Mouse (Mus musculus) limb, embryonic 12.5 days (tissue): Measurements from ENCODE around the gene Fbxl14. TPM values are rescaled to one million over a fixed set of nuclear protein-coding genes. Genes with fewer than 3 reads are reported as not detected.

Experiments
- ATAC-seq: fragments of 200-750 bp; cut with Nextera tagmentation; 2 replicates; pipeline ENCODE4 v1.8.0; 2017; ENCODE audit warnings: low read depth, moderate TSS enrichment; ENCODE audit not compliant: insufficient number of reproducible peaks, insufficient read depth, low FRiP score, low TSS enrichment
- H3K27ac ChIP-seq: fragments of 300-500 bp; sonication (generic); 2 replicates; pipeline ENCODE4 v1.5.1; 2016; ENCODE audit warnings: mild to moderate bottlenecking, moderate library complexity
- H3K27me3 ChIP-seq: fragments of 300-500 bp; sonication (generic); 2 replicates; pipeline ENCODE4 v1.6.1; 2016; ENCODE audit warnings: mild to moderate bottlenecking, moderate library complexity
- H3K36me3 ChIP-seq: fragments of 300-500 bp; sonication (generic); 2 replicates; pipeline ENCODE4 v1.6.1; 2016; ENCODE audit warnings: mild to moderate bottlenecking, moderate library complexity
- H3K4me1 ChIP-seq: fragments of 300-500 bp; sonication (generic); replicated peaks from 2 replicates; pipeline ENCODE4 v1.6.1; 2016
- H3K4me2 ChIP-seq: fragments of 300-500 bp; sonication (generic); 2 replicates; pipeline ENCODE4 v1.6.1; 2016; ENCODE audit warnings: mild to moderate bottlenecking, moderate library complexity
- H3K4me3 ChIP-seq: fragments of 300-500 bp; sonication (generic); replicated peaks from 2 replicates; pipeline ENCODE4 v1.5.1; 2016; ENCODE audit warnings: mild to moderate bottlenecking
- H3K9ac ChIP-seq: fragments of 300-500 bp; sonication (generic); replicated peaks from 2 replicates; pipeline ENCODE4 v1.6.1; 2016; ENCODE audit warnings: mild to moderate bottlenecking, moderate library complexity
- H3K9me3 ChIP-seq: fragments of 300-500 bp; sonication (generic); 2 replicates; pipeline ENCODE4 v1.6.1; 2016; ENCODE audit warnings: mild to moderate bottlenecking, moderate library complexity
- WGBS: fragments of 180-500 bp; shearing (Covaris S2); methylation state at CpG from one replicate; pipeline ENCODE4 v1.1.7; 2016; 5-methylcytosine and 5-hydroxymethylcytosine counted together
- polyA plus RNA-seq: library from polyadenylated mRNA; unstranded; fragments of >200 nt; fragmentation: Nextera tagmentation; extraction: Ambion mirVana; gene quantifications from 2 replicates; pipeline ENCODE4 v1.2.1, GENCODE M21; 2016

Gene Fbxl14
- polyA plus RNA-seq, 1 experiment from 2014 or later = 4.9 TPM

DNA sequence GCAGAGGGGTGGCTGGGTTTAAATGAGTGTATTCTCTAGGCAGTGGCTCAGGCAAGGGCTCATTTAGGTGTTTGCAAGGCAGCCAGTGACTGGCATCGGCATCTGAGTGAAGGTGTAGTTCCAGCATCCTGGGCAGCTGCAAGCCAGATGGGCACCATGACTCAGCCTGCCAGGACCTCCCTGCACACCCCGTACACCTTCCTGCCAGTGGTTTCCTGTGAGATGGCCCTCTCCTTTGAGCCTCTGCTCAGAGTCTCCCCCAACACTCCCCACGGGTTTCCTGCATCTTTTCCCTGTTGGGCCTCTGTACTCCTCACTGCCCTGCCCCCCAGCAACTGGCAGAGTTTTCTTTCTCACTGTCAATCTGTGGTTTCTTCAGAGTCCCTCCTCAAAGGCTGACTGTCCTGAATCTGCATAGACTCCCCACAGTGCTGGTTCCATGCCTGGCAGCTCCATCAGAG lies 42.5 kb downstream of the Fbxl14 start:
- H3K36me3 ChIP-seq = no peaks in the 10 kb centered on the region
- H3K4me1 ChIP-seq = peaks cover 20% of the 10 kb centered on the region
- H3K9me3 ChIP-seq = no peaks in the 10 kb centered on the region
- no peak overlapping the region for H3K4me2 ChIP-seq
- no peaks in the 10 kb centered on the region for H3K27me3 ChIP-seq
- H3K9ac ChIP-seq = no peak overlapping the region; the same call in 1 of the 2 replicates
- no peak overlapping the region for H3K4me3 ChIP-seq
- 37% methylated on average over 3 of the region's 3 CpGs for WGBS
- ATAC-seq = no peak
- H3K27ac ChIP-seq = no peak overlapping the region

DNA sequence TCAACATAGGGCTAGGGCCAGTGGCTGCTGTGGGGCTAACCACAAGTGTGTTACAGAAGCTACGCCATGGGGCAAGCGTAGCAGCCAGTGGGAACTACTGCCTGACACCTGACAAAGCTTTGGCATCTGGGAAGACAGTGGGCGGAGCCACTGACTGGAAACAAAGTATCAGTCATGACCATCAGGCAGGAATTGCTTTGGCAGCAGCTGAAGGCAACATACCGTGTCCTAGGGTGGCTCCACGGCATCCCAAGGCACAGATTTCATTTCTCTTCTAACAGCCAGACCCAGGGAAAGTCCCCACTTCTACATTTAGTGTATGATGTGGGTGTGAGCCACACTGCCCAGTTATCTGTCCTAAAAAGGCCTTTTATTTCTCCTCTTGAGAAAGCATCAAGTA lies 47.0 kb downstream of the Fbxl14 start:
- no peaks in the 10 kb centered on the region for H3K9me3 ChIP-seq
- H3K4me2 ChIP-seq = no peak overlapping the region
- H3K27ac ChIP-seq = no peak overlapping the region
- WGBS = 77% methylated on average over 5 of the region's 5 CpGs
- H3K36me3 ChIP-seq = no peaks in the 10 kb centered on the region
- H3K4me1 ChIP-seq = peaks cover 23% of the 10 kb centered on the region
- no peak overlapping the region for H3K9ac ChIP-seq
- H3K27me3 ChIP-seq = no peaks in the 10 kb centered on the region
- no peak overlapping the region for H3K4me3 ChIP-seq
- no peak for ATAC-seq

DNA sequence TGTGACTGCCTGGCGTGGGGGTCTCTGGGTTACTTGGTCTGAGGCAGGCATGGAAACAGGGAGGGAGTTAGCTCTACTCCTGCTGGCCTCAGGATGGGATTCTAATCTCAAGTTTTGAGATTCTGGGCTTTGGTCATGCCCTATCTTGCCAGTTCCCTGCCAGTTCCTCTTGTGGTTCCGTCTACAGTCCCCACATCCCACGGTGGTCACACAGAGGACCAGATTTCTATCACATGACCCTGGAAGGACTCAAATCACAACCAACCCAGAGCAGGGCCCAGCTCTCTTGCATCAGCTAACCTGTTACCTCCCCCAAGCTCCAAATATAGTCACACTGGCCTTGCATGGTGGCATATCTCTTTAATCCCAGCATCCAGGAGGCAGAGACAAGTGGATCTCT lies 50.2 kb downstream of the Fbxl14 start:
- Histone ChIP-seq H3K9me3 (no peaks in the 10 kb centered on the region), H3K4me1 (peaks cover 2% of the 10 kb centered on the region; the same call in 1 of the 2 replicates), H3K27ac (no peak overlapping the region), H3K4me3 (no peak overlapping the region), H3K4me2 (no peak overlapping the region), H3K36me3 (no peaks in the 10 kb centered on the region), H3K9ac (no peak overlapping the region), H3K27me3 (no peaks in the 10 kb centered on the region)
- 83% methylated on average over 3 of the region's 3 CpGs for WGBS
- ATAC-seq = no peak

Other genes starting within 250 kb of the Fbxl14 start
- not detected in 2 replicates for gene Cacna2d4, start 243.1 kb upstream of the Fbxl14 start, polyA plus RNA-seq
- gene Lrtm2, start 148.9 kb upstream of the Fbxl14 start, polyA plus RNA-seq = 0.18 TPM in 1 of 2 replicates, not detected in the other
- 26.6 and 27.9 TPM in 2 replicates for gene Adipor2, start 62.0 kb upstream of the Fbxl14 start, polyA plus RNA-seq
- gene Wnt5b, start 64.7 kb downstream of the Fbxl14 start, polyA plus RNA-seq = 21.9 and 24.9 TPM in 2 replicates